Mouse (Mus musculus) ES-E14 (cell line): ENCODE measurements around the gene Clspn. TPM values are rescaled to one million over a fixed set of nuclear protein-coding genes. Genes with fewer than 3 reads are reported as not detected.

Source experiments
- DNase-seq: peaks from one replicate; pipeline ENCODE4 v3.0.0-alpha.2; 2013; ENCODE audit warnings: low read depth, low spot score
- H3K27ac ChIP-seq: 2 replicates; pipeline ENCODE4 v1.5.1; 2012; ENCODE audit warnings: low read depth, mild to moderate bottlenecking, low read length, moderate library complexity, mixed read lengths; ENCODE audit not compliant: poor library complexity, insufficient read depth, severe bottlenecking
- H3K36me3 ChIP-seq: 2 replicates; pipeline ENCODE4 v1.6.1; 2012; ENCODE audit warnings: mild to moderate bottlenecking, low read length, moderate library complexity, mixed read lengths; ENCODE audit not compliant: control insufficient read depth, poor library complexity, insufficient read depth, severe bottlenecking
- H3K4me1 ChIP-seq, 2 experiments: fragments of 150-350 bp in 1 of 2; sonication (generic) in 1 of 2; 2 replicates each; pipeline ENCODE4 v1.6.1; 2012; ENCODE audit warnings: low read length in 2 of 2, mild to moderate bottlenecking in 1 of 2, mixed read lengths in 1 of 2; ENCODE audit not compliant: control insufficient read depth in 2 of 2, insufficient read depth in 2 of 2, poor library complexity in 1 of 2
- H3K4me3 ChIP-seq, 2 experiments: fragments of 150-350 bp in 1 of 2; sonication (generic) in 1 of 2; 2 replicates each; pipeline ENCODE4 v1.5.1; 2012; ENCODE audit warnings: low read length in 2 of 2, low read depth in 1 of 2, mild to moderate bottlenecking in 1 of 2, mixed read lengths in 1 of 2; ENCODE audit not compliant: insufficient read depth in 1 of 2, poor library complexity in 1 of 2, severe bottlenecking in 1 of 2
- H3K9ac ChIP-seq: 2 replicates; pipeline ENCODE4 v1.6.1; 2012; ENCODE audit warnings: low read depth, mild to moderate bottlenecking, low read length, mixed read lengths; ENCODE audit not compliant: poor library complexity, insufficient read depth, severe bottlenecking
- H3K9me3 ChIP-seq: fragments of 150-350 bp; sonication (generic); 2 replicates; pipeline ENCODE4 v1.6.1; 2012; ENCODE audit warnings: low read depth, mild to moderate bottlenecking, low read length; ENCODE audit not compliant: control insufficient read depth, insufficient read depth
- CHD2 ChIP-seq: IDR thresholded peaks from 2 replicates; pipeline ENCODE4 v1.6.1; 2014; ENCODE audit warnings: mild to moderate bottlenecking, low read depth, low read length, inconsistent platforms
- HCFC1 ChIP-seq: IDR thresholded peaks from 2 replicates; pipeline ENCODE4 v1.6.1; 2012; ENCODE audit warnings: low read length, inconsistent platforms, borderline replicate concordance; ENCODE audit not compliant: insufficient read depth
- MAFK ChIP-seq: IDR thresholded peaks from 2 replicates; pipeline ENCODE4 v1.6.1; 2014; ENCODE audit warnings: mild to moderate bottlenecking, low read depth, low read length, inconsistent platforms; ENCODE audit not compliant: insufficient read depth
- ZC3H11A ChIP-seq: IDR thresholded peaks from 2 replicates; pipeline ENCODE4 v1.6.1; 2012; ENCODE audit warnings: low read depth, mild to moderate bottlenecking, inconsistent platforms, low read length, borderline replicate concordance
- ZNF384 ChIP-seq: IDR thresholded peaks from 2 replicates; pipeline ENCODE4 v1.6.1; 2012; ENCODE audit warnings: low read depth, low read length, inconsistent platforms
- in situ Hi-C, 2 experiments: fragments of 600-800 bp; cut with MboI; formaldehyde crosslinking; loops; one replicate each; pipeline ENCODE4 v1.15.1; 2025; ENCODE audit warnings: low sequenced_read_pairs in 2 of 2, inconsistent platforms in 1 of 2; ENCODE audit not compliant: unreplicated experiment in 2 of 2
- total RNA-seq: library from RNA; depleted of rRNA; stranded (reverse); fragments of 300-350 nt; gene quantifications from 2 replicates; pipeline ENCODE4 v1.2.3, GENCODE M21; 2012

Clspn gene
- total RNA-seq, 1 experiment: 26.2 TPM

GRCm38 (mm10) chr4:126512308-126513066, 44.2 kb upstream of the Clspn start:
- Histone ChIP-seq H3K36me3 (no peaks in the 10 kb centered on the region), H3K4me3 (no peak overlapping the region), H3K9ac (no peak overlapping the region), H3K4me1 (no peaks in the 10 kb centered on the region), H3K27ac (no peak overlapping the region), H3K9me3 (no peaks in the 10 kb centered on the region)
- in situ Hi-C loops: no loop called here
- DNase-seq: no peak
- TF ChIP-seq ZNF384: no peak
- TF ChIP-seq HCFC1: no peak
- no peak for TF ChIP-seq MAFK

GRCm38 (mm10) chr4:126526164-126526563, 30.6 kb upstream of the Clspn start:
- H3K9ac ChIP-seq: no peak overlapping the region
- TF ChIP-seq MAFK (no peak), HCFC1 (no peak), ZNF384 (no peak), CHD2 (no peak), ZC3H11A (no peak)
- no peaks in the 10 kb centered on the region for H3K4me1 ChIP-seq
- no peaks in the 10 kb centered on the region for H3K36me3 ChIP-seq
- H3K27ac ChIP-seq: no peak overlapping the region
- in situ Hi-C loops: loop anchor here in 1 of 2 experiments (25.0 kb wide), 1 partner anchor 189 kb away; the partner anchor contains the start of gene Tekt2
- no peak overlapping the region for H3K4me3 ChIP-seq
- H3K9me3 ChIP-seq: no peaks in the 10 kb centered on the region
- DNase-seq: no peak

GRCm38 (mm10) chr4:126526828-126527227, 29.9 kb upstream of the Clspn start:
- no peak overlapping the region for H3K9ac ChIP-seq
- TF ChIP-seq HCFC1 (no peak), CHD2 (no peak), ZC3H11A (no peak), ZNF384 (no peak), MAFK (no peak)
- no peak overlapping the region for H3K27ac ChIP-seq
- DNase-seq: no peak
- H3K4me1 ChIP-seq: no peaks in the 10 kb centered on the region
- H3K9me3 ChIP-seq: no peaks in the 10 kb centered on the region
- H3K4me3 ChIP-seq: no peak overlapping the region
- in situ Hi-C loops: loop anchor here in 1 of 2 experiments (25.0 kb wide), 1 partner anchor 190 kb away; the partner anchor contains the start of gene Tekt2
- H3K36me3 ChIP-seq: no peaks in the 10 kb centered on the region

GRCm38 (mm10) chr4:126532292-126532691, 24.4 kb upstream of the Clspn start:
- Histone ChIP-seq H3K9ac (no peak overlapping the region), H3K4me1 (no peaks in the 10 kb centered on the region), H3K27ac (no peak overlapping the region), H3K9me3 (no peaks in the 10 kb centered on the region), H3K36me3 (no peaks in the 10 kb centered on the region), H3K4me3 (peak overlapping the region; percentile 93 to 94)
- no peak for TF ChIP-seq MAFK
- TF ChIP-seq CHD2: no peak
- no peak for TF ChIP-seq HCFC1
- TF ChIP-seq ZNF384: no peak
- no peak for TF ChIP-seq ZC3H11A
- in situ Hi-C loops: loop anchor here in 1 of 2 experiments (25.0 kb wide), 1 partner anchor 195 kb away; the partner anchor contains the start of gene Tekt2
- DNase-seq: no peak
